Mouse (Mus musculus) hindbrain, embryonic 10.5 days (tissue): ENCODE results near the gene Coro1c. TPM values are rescaled to one million over a fixed set of nuclear protein-coding genes. Genes with fewer than 3 reads are reported as not detected.

ENCODE experiments used
- DNase-seq: peaks from one replicate; pipeline ENCODE4 v3.0.0-alpha.2; 2017; ENCODE audit warnings: low spot score
- H3K27ac ChIP-seq: fragments of 300-500 bp; sonication (generic); 2 replicates; pipeline ENCODE4 v1.5.1; 2016; ENCODE audit warnings: mild to moderate bottlenecking, moderate library complexity
- H3K27me3 ChIP-seq: fragments of 300-500 bp; sonication (generic); 2 replicates; pipeline ENCODE4 v1.6.1; 2016; ENCODE audit warnings: mild to moderate bottlenecking; ENCODE audit not compliant: poor library complexity, insufficient read depth, severe bottlenecking
- H3K36me3 ChIP-seq: fragments of 300-500 bp; sonication (generic); 2 replicates; pipeline ENCODE4 v1.6.1; 2016; ENCODE audit warnings: mild to moderate bottlenecking, moderate library complexity
- H3K4me1 ChIP-seq: fragments of 300-500 bp; sonication (generic); replicated peaks from 2 replicates; pipeline ENCODE4 v1.6.1; 2016; ENCODE audit warnings: mild to moderate bottlenecking
- H3K4me3 ChIP-seq: fragments of 300-500 bp; sonication (generic); 2 replicates; pipeline ENCODE4 v1.5.1; 2016; ENCODE audit warnings: mild to moderate bottlenecking, moderate library complexity
- H3K9me3 ChIP-seq: fragments of 300-500 bp; sonication (generic); 2 replicates; pipeline ENCODE4 v1.6.1; 2016; ENCODE audit warnings: mild to moderate bottlenecking, moderate library complexity
- WGBS: fragments of 180-500 bp; shearing (Covaris S2); methylation state at CpG from one replicate; pipeline ENCODE4 v1.1.7; 2016; 5-methylcytosine and 5-hydroxymethylcytosine counted together
- polyA plus RNA-seq: library from polyadenylated mRNA; unstranded; fragments of >200 nt; fragmentation: Nextera tagmentation; extraction: Ambion mirVana; gene quantifications from 2 replicates; pipeline ENCODE4 v1.2.1, GENCODE M21; 2016

Gene Coro1c
- polyA plus RNA-seq, 1 experiment from 2014 or later: 258 TPM

DNA sequence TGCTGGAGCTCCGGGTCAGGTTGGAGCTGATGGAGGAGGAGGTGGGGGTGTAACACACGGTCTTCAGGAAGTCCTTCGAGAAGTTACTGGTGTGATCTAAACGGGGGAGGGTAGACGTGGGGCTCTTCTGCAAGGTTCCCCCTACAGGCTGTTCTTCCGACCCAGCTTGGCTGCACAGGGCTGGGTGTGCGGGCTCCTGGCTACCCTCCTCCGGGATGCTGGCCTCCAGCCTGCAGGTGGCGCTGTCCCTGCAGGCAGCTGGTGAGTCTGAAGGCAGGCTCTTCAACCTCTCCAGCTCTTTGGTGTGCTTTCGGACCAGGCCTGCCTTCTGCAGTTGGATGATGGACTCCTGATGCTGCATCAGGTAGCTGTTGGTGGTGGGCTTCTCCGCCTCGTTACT lies 34.0 kb upstream of the Coro1c start:
- Histone ChIP-seq H3K27me3 (no peaks in the 10 kb centered on the region), H3K9me3 (0 out of 2 replicates have a peak, but pooled peaks cover 4% of the 10 kb centered on the region), H3K27ac (peak overlapping the region; percentile 74), H3K36me3 (peaks cover 89% of the 10 kb centered on the region), H3K4me1 (peaks cover 32% of the 10 kb centered on the region), H3K4me3 (no peak overlapping the region)
- peak; percentile 28 for DNase-seq
- 90% methylated on average over 12 of the region's 12 CpGs for WGBS

- DNase-seq: no peak
- no peak overlapping the region for H3K4me3 ChIP-seq
- 43% methylated on average over 12 of the region's 12 CpGs for WGBS
- no peaks in the 10 kb centered on the region for H3K9me3 ChIP-seq
- H3K27me3 ChIP-seq: no peaks in the 10 kb centered on the region
- H3K4me1 ChIP-seq: peaks cover 32% of the 10 kb centered on the region
- H3K27ac ChIP-seq: no peak overlapping the region
- peaks cover 57% of the 10 kb centered on the region for H3K36me3 ChIP-seq
Observed at GRCm38 (mm10) chr5:113939263-113939900, 30.8 kb upstream of the Coro1c start.

GRCm38 (mm10) chr5:113937650-113938049 lies 29.1 kb upstream of the Coro1c start:
- H3K9me3 ChIP-seq: no peaks in the 10 kb centered on the region
- H3K4me1 ChIP-seq: peaks cover 20% of the 10 kb centered on the region
- no peak for DNase-seq
- H3K4me3 ChIP-seq: no peak overlapping the region
- H3K27ac ChIP-seq: peak overlapping the region; percentile 67; the same call in 1 of the 2 replicates
- 72% methylated on average over 7 of the region's 7 CpGs for WGBS
- no peaks in the 10 kb centered on the region for H3K27me3 ChIP-seq
- H3K36me3 ChIP-seq: peaks cover 40% of the 10 kb centered on the region

DNA sequence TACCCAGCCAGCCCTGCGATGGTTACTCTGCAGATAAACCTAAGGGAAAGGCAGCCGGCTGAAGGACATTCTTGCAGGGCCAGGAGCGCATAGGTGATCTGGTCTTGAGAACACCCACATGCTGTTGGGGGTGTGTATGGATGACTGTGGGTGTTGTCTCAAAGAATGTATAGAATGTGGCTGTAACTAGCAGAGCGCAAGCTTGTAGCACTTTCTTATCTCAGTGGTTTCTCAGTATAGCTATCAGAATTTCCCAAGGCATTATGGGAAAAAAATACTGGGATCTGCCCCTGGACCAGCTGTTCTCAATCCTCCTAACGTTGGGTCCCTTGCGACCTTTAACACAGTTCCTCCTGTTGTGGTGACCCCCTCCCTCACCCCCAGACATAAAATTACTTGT lies 25.3 kb upstream of the Coro1c start:
- no peak overlapping the region for H3K27ac ChIP-seq
- H3K4me1 ChIP-seq: peaks cover 38% of the 10 kb centered on the region
- peaks cover 9% of the 10 kb centered on the region; the same call in 1 of the 2 replicates for H3K36me3 ChIP-seq
- no peak for DNase-seq
- H3K4me3 ChIP-seq: no peak overlapping the region
- no peaks in the 10 kb centered on the region for H3K9me3 ChIP-seq
- H3K27me3 ChIP-seq: no peaks in the 10 kb centered on the region
- 83% methylated on average over 6 of the region's 6 CpGs for WGBS

DNA sequence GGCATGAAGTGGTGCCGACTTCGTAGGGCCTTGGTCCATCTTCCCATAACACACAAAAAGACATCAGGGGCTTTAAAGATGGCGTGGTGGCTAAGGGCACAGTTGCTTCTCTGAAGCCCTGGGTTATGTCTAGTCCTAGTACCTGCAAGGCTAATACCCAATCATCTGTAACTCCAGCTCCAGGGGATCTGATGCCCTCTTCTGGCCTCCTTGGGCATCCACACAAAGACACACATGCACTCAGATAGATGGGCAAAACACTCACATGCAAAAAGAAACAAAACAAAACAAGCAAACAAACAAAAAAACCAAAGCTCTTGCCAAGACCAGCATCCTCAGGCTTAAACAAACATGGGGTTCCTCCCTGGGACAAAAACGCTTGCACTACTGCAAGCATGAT lies 24.9 kb upstream of the Coro1c start:
- 80% methylated on average over 4 of the region's 4 CpGs for WGBS
- Histone ChIP-seq H3K27ac (no peak overlapping the region), H3K4me1 (peaks cover 37% of the 10 kb centered on the region), H3K4me3 (no peak overlapping the region), H3K36me3 (peaks cover 5% of the 10 kb centered on the region; the same call in 1 of the 2 replicates), H3K27me3 (no peaks in the 10 kb centered on the region), H3K9me3 (no peaks in the 10 kb centered on the region)
- no peak for DNase-seq

DNA sequence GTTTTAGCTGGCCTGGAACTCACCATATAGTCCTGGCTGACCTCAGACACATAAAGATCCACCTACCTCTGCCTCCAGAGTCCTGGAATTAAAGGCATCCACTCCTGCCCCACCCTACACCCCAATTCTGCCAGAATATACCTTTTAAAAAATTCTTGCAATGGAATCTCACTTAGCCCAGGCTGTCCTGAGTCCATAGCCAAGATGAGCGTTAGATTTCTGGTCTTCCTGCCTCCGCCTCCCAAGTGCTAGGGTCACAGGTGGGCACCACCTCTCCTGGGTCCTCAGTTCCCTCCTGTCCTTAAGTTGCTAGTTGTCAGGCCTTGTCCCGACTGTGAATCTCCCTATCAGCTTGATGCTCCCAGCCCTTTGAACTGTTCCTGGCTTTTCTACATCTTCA lies 23.8 kb upstream of the Coro1c start:
- H3K27me3 ChIP-seq: no peaks in the 10 kb centered on the region
- 80% methylated on average over 3 of the region's 3 CpGs for WGBS
- no peak overlapping the region for H3K27ac ChIP-seq
- H3K4me3 ChIP-seq: no peak overlapping the region
- H3K9me3 ChIP-seq: no peaks in the 10 kb centered on the region
- H3K36me3 ChIP-seq: no peaks in the 10 kb centered on the region
- no peak for DNase-seq
- H3K4me1 ChIP-seq: peaks cover 25% of the 10 kb centered on the region

GRCm38 (mm10) chr5:113930648-113931609 lies 22.4 kb upstream of the Coro1c start:
- Histone ChIP-seq H3K27ac (peak overlapping the region; percentile 88), H3K36me3 (no peaks in the 10 kb centered on the region), H3K4me3 (peak overlapping the region; percentile 36), H3K4me1 (peaks cover 28% of the 10 kb centered on the region), H3K9me3 (no peaks in the 10 kb centered on the region), H3K27me3 (no peaks in the 10 kb centered on the region)
- peak; percentile 81 for DNase-seq
- WGBS: 23% methylated on average over 18 of the region's 18 CpGs

DNA sequence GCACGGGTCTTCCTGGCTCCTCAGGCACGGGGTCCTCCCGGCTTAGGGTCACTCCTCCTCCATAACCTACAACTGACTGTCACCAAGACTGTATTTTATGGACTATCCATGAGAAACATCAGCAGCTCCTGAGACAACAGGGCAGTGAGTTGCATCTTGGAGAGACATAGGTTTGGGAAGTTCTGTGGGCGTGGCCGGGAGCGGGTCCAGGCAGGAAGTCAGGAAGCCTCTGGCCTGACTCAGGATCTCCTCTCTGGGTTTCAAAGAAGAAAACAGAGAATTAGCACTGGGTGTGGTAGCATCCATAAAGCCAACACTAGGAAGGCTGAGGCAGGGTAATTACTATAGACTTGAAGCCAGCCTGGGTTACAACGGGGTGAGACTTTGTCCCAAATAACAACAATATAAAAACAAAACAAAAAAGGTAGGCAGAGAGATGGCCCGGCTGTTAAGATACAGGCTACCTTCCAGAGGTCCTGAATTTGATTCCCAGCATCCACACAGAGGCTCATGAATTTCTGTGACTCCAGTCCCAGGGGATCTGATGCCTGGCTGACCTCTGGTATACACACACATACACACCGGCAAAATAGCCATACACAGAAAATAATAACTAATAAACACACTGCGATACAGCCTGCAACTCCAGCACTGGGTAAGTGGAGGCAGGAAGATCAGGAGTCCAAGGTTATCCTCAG lies 21.5 kb upstream of the Coro1c start:
- H3K36me3 ChIP-seq: no peaks in the 10 kb centered on the region
- H3K27me3 ChIP-seq: no peaks in the 10 kb centered on the region
- H3K4me1 ChIP-seq: peaks cover 32% of the 10 kb centered on the region
- no peaks in the 10 kb centered on the region for H3K9me3 ChIP-seq
- no peak for DNase-seq
- H3K4me3 ChIP-seq: no peak overlapping the region
- 58% methylated on average over 10 of the region's 10 CpGs for WGBS
- H3K27ac ChIP-seq: peak overlapping the region; percentile 88

DNA sequence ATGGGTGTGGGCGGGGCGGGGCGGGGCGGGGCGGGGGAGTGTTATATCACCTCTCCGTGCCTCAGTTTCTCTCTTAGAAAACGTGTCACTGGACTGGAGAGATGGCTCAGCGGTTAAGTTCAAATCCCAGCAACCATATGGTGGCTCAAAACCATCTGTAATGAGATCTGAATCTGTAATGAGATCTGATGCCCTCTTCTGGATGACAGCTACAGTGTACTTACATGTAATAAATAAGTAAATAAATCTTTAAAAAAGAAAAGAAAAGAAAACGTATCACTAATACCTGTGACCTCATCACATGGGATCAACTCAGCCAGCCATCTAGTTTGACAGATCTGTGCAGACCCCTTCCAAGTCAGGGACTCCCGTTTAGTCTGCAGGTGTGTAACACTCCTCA lies 21.0 kb upstream of the Coro1c start:
- Histone ChIP-seq H3K36me3 (no peaks in the 10 kb centered on the region), H3K4me3 (no peak overlapping the region), H3K27ac (peak overlapping the region; percentile 88), H3K9me3 (no peaks in the 10 kb centered on the region), H3K27me3 (no peaks in the 10 kb centered on the region), H3K4me1 (peaks cover 29% of the 10 kb centered on the region)
- no peak for DNase-seq
- 67% methylated on average over 10 of the region's 10 CpGs for WGBS

DNA sequence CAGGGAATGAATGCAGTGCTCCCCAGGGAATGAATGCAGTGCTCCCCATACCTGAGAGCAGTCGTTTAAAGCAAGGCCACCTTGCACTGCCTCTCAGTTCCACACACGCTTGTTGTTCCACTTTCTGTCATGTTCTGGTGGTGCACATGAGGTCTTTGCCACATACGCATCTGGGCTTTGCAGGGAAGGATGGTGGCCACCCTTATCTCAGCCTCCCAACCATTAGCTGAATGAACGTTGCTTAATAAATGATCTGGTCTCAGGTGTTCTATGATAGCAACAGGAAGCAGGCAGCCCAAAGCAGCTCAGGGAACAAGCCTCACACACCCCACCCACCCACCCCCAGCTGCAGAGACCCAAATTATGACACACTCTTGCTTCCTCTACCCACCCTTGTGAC lies 16.1 kb upstream of the Coro1c start:
- Histone ChIP-seq H3K4me3 (no peak overlapping the region), H3K36me3 (no peaks in the 10 kb centered on the region), H3K9me3 (no peaks in the 10 kb centered on the region), H3K27me3 (no peaks in the 10 kb centered on the region), H3K4me1 (peaks cover 29% of the 10 kb centered on the region), H3K27ac (no peak overlapping the region)
- no peak for DNase-seq
- WGBS: 86% methylated on average over 4 of the region's 4 CpGs

DNA sequence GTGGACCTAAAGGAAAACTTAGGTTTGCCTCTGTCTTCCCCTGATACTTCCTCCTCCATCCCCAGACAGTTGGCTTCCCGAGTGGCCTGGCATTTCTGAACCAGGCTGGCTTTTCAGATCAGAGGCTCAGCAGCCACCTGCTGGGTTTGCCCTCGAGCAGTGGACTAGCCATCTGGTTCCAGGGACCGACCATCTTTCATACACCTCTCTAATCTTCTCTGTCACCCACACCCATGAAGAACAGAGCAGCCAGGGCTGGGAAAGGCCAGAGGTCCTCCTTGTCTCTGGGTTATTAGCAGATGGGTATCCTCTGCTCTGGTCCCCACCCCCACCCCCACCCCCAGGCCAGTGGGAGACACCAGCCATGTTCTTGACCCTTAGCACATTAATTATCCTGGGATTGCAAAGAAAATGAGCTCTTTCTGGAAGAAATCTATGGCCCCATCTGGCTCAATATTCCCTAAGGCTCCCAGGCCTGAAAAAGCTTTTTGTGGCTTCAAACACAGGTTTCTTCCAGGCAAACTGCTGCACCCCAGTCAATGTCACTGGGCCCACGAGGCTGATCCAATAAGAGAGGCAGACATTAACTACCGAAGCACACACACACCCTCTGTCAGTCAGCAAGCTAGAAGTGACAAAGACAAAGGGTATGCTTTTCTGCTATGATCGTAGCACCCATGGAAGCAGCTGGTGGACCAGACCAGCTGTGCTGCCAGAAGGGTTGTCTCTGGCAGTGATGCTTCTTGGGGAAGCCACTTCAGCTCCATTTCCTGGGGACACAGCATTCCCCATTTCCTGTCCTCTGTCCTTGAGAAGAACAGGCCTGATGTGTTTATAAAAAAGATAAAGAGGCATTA lies 13.0 kb upstream of the Coro1c start:
- Histone ChIP-seq H3K9me3 (no peaks in the 10 kb centered on the region), H3K27me3 (no peaks in the 10 kb centered on the region), H3K4me1 (peaks cover 39% of the 10 kb centered on the region), H3K4me3 (no peak overlapping the region), H3K27ac (peak overlapping the region; percentile 88), H3K36me3 (no peaks in the 10 kb centered on the region)
- peak; percentile 69 for DNase-seq
- WGBS: 33% methylated on average over 6 of the region's 6 CpGs

GRCm38 (mm10) chr5:113919060-113919459 lies 10.5 kb upstream of the Coro1c start:
- WGBS: 78% methylated on average over 7 of the region's 7 CpGs
- Histone ChIP-seq H3K36me3 (no peaks in the 10 kb centered on the region), H3K4me1 (peaks cover 49% of the 10 kb centered on the region), H3K27me3 (no peaks in the 10 kb centered on the region), H3K9me3 (no peaks in the 10 kb centered on the region), H3K27ac (peak overlapping the region; percentile 50; the same call in 1 of the 2 replicates), H3K4me3 (no peak overlapping the region)
- no peak for DNase-seq
